Mouse (Mus musculus) megakaryocyte-erythroid progenitor cell, adult 5-6 weeks (primary cell): ENCODE data around the gene Dnm1l. TPM values are rescaled to one million over a fixed set of nuclear protein-coding genes. Genes with fewer than 3 reads are reported as not detected.
"Not testable (repeated sequence)": the region's sequence is repeated elsewhere in the genome, so short reads cannot be mapped to it uniquely, and the experiment has no call there.

Experiments used
- ATAC-seq: replicated peaks from 2 replicates; pipeline ENCODE4 v1.8.0; 2016; ENCODE audit warnings: mild to moderate bottlenecking, inconsistent platforms; ENCODE audit not compliant: severe bottlenecking, poor library complexity, low FRiP score, low TSS enrichment
- total RNA-seq, 2 experiments: library from RNA; stranded (forward) in 1 of 2; stranded (reverse) in 1 of 2; fragments of 200-1000, 215-1000 nt in 1 of 2; fragments of >200 nt in 1 of 2; fragmentation: Nextera tagmentation in 1 of 2; gene quantifications; 2 replicates each; pipeline ENCODE4 v1.2.3; 2014 to 2017

Gene Dnm1l
- 66.3 and 69.9 TPM in 2 replicates for total RNA-seq (2014; fragmentation: Nextera tagmentation)
- total RNA-seq (2017) = 78.2 and 90.5 TPM in 2 replicates

DNA sequence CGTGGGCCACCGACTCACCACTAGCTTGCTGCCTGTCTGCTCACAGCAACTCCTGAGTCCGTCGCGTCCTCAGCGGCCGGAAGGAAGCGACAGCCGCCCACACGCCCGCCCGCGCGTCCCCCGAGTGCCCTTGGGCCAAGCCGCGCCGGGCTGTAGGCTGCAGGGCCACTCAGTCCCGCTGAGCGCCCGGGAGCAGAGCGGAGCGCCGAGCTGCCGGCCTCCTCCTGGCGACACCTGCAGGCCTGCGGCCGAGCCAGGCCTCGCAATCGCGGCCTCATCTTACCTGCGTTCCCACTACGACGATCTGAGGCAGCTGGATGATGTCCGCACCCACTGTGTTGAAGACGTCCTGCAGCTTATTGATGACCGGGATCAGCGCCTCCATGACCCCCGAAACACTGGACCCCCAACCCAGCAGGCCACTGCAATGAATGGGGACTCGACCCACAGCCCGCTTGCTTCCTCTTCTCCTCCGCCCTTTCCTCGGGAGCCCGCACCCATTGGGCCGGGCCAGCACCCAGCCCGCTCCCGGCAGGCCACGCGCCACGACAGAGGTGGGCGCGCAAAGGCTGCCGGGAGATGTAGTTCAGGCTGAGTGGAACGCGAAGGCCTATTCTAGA is at the start of gene Dnm1l:
TSS of gene Dnm1l (minus strand) at position 479 of the 620 bp plus-strand sequence.
- peak; percentile 99 for ATAC-seq

DNA sequence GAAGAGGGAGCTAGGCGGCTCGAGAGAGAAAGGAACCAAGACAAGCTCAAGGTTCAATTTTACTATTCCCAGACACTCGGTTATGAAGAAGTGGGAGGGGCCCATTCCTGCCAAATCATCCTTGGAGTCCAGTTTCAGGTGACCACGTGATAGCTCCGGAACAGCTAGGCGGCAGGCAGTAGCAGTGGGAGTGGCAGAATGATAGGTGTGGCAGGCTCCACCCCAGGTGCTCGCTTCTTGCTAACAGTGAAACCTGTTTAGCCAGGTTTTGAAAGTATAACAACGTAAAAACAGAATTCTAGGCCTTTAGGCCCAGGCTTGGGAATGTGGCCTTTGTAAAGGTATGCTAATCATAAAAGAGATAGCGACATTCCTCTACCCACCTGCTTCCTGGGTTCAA is 8.5 kb upstream of the Dnm1l start:
- ATAC-seq = not testable (repeated sequence)

DNA sequence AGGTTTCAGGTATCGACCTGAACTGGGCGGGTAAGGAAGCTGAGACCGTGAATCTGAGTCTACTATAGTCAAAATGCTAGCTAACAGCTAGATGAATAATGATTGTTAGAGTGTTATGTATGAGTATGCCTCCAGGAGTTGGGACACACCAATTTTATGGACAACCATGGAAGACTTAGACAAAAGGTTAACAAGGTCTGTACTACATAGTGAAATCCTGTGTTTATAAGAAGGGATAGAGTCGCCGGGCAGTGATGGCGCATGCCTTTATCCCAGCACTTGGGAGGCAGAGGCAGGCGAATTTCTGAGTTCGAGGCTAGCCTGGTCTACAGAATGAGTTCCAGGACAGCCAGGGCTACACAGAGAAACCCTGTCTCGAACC is 333 bp upstream of the Dnm1l start:
- ATAC-seq = not testable (repeated sequence)

DNA sequence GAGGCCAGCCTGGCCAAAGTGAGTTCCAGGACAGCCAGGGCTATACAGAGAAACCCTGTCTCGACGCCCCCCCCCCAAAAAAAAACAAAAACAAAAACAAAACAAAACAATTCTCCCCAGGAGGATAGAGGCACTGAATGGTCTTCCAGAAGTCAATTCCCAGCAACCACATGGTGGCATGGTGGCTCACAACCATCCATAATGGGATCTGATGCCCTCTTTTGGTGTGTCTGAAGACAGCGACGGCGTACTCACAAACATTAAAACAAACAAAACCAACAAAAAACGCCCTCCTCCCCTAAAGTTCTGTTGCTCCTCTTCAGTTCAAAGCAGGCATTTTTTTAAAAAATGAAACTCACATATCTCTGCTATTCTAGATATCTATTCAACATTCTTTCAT is 851 bp downstream of the Dnm1l start:
- ATAC-seq = no peak

DNA sequence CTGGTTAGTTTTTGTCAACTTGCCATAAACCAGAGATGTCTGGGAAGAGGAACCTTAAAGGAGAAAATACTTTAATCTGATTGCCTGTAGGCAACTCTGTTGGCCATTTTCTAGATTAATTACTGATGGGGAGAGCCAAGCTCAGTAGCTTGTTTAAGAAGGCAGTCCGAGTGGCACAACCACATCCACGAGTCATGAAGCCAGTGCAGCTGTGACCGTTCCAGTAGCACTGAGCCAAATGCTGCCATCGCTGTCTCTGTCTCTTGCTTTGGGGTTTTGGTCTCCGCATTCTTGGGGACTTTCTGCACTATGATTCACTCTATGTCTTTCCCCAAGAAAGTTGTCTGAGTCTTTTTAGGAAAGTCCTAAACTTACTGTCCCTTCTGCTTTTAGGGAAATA is 12.3 kb downstream of the Dnm1l start:
- ATAC-seq = no peak

DNA sequence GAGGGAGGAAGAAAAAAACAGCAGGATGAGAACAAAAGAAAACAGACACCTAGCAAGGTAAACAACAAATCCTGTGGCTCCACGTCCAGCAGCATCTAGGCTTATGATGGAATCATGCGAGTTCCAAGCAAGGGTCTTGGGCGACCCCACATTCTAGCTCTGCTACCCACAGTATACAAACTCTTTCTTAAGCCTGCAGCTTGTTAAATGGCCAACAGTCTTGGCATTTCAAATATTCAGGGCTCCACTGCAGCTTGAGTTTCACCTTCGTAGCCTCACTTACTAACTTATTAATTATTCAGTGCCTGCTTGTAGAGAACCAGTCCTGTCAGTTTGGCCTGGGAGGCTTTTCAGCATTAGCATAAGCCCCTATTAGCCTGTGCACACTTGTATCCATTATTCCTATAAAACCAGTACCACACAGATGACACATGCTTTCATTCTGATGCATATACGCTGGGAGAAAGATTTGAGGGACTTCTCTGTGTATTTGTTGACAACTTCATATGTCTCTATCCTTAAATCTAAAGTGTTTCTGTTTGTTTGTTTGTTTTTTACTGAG is 32.9 kb downstream of the Dnm1l start:
- ATAC-seq = no peak

DNA sequence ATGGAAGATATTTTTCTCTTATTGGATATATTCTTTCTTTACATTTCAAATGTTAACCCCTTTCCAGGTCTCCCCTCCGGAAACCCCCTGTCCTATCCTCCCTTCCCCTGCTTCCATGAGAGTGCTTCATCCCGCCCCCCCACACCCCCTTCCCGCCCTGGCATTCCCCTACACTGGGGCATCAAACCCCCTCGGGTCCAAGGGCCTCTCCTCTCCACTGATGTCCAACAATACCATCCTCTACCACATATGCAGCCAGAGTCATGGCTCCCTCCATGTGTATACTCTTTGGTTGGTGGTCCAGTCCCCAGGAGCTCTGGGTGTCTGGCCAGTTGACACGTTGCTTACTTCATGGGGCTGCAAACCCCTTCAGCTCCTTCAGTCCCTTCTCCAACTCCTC is 47.4 kb downstream of the Dnm1l start:
- ATAC-seq = no peak

DNA sequence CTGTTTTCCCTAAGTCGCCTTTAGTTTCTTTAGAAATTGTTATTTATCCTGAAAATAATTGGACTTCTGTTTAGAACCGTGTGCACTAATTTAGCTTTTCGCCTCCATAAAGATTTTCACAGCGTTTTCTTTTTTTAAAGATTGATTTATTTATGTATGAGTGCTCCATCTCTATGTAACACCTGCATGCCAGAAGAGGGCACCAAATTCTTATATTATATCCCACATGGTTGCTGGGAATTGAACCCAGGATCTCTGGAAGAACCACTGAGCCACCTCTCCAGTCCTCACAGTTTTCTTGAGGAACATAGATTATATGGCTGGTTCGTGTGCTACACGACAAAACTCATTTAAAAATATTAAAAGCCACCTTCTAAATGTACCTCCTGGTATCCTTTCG is 54.9 kb downstream of the Dnm1l start:
- ATAC-seq = no peak

DNA sequence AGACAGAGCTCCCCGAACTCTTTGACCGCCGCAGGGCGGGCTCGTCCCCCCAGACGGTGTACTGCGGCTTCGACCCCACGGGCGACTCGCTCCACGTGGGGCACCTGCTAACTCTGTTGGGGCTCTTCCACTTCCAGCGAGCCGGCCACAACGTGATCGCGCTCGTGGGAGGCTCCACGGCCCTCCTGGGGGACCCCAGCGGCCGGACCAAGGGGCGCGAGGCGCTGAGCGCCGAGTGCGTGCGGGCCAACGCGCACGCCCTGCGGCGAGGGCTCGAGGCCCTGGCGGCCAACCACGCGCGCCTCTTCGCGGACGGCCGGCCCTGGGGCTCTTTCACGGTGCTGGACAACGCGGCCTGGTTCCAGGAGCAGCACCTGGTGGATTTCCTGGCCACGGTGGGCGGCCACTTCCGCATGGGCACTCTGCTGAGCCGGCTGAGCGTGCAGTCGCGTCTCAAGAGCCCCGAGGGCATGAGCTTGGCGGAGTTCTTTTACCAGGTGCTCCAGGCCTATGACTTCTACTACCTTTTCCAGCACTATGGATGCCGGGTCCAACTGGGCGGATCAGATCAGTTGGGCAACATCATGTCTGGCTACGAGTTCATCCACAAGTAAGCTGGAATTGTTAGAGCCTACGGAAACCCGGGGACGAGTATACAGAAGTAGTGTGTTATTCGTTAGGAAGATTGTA is 55.5 kb downstream of the Dnm1l start:
- peak; percentile 24 for ATAC-seq

DNA sequence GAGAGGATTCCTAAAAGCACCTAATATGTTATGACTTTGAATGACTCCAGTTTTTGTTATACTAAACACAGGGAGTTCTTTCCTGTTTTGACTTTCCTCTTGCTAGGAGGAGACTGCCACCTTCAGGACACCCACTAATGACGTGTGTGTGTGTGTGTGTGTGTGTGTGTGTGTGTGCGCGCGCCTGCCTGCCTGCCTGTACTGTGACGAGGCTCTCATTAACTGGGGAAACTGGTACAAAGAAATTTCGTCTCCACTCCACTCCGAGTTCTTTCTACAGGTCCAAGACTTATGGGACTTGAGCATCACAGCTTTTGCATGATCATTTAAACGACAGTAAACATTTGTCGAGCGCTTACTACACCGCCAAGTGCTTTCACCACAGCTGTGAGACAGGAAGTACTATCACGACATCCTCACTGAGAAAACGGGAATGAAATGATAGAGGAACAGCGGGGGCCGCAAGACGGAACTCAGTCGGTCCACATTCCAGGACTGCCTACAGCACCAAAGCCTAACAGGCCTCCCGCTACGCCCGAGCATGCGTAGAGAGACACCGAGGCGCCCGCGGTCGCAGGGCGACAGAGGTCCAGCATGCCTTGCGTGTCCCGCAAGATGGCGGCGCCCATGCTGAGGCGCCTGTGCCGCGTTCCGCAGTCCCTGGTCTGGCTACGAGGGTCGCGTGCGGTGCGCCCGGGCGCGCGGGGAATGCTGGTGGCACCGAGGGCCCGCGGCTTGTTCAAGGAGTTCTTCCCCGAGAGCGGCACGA is 56.2 kb downstream of the Dnm1l start, which contains the start of gene Yars2:
TSS of gene Yars2 (plus strand) at position 597 of the 769 bp plus-strand sequence.
- ATAC-seq = peak; percentile 96

DNA sequence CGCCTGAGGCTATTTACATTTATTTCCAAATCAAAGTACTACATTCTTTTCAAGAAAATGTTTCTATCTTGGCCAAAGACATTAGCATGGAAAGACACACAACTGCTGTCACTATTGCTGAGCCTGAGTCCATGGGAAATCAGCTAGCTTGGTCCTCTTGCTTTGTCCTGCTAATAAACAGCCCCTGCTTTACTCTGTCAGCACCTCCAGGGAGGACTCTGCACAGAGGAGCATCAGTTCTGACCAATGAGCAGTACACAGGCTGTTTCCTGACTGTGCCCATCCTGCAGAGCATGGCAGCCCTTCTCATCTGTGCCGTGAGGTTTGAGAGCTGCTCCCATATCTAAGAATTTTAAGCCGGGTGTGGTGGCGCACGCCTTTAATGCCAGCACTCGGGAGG is 85.0 kb downstream of the Dnm1l start:
- ATAC-seq = no peak

DNA sequence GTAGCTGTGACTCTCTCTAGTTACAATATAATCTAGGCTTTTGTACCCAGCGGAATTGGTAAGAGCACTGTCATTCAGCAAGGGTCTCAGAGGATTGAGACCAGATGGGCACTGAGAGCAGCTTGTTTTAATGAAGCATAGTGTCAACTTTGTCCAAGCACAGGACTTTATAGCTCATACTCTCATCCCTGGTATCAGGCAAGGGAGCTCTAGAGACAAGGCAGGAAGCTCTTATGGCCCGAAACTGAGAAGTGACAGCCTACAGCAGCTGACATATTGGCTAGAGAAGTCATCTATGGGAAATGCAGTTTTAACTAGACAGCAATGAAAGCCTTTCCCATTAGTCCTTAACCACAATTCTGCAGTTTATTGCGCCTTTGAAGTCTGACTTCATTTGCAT is 85.8 kb downstream of the Dnm1l start:
- ATAC-seq = no peak

DNA sequence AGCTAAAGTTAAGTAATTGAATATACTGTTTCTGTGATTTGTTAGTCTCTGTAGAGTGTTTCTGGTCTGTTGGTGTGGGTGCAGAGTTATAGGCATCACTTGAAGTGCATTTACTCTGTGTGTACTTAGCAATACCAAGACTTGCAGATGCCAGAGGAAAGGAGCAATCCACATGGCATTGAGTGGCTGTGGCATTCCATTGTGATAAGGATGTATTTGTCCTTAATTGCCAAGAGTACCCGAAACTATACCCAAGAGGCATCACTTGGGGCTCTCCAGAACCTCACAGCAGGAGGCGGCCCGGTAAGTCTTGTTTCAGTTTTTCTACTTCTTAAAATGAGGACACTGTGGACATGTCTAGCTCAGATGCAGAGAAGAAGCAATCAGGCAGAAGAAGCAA is 96.3 kb downstream of the Dnm1l start:
- ATAC-seq = no peak

Other genes starting within 250 kb of the Dnm1l start
- 1.2 TPM in 1 of 2 replicates, not detected in the other for gene Pkp2, start 145.6 kb downstream of the Dnm1l start, total RNA-seq (2014; fragmentation: Nextera tagmentation)
- 1.1 TPM in 1 of 2 replicates, not detected in the other for gene Pkp2, start 145.6 kb downstream of the Dnm1l start, total RNA-seq (2017)
- gene Yars2, start 56.0 kb downstream of the Dnm1l start, total RNA-seq (2014; fragmentation: Nextera tagmentation) = 50.8 and 56.5 TPM in 2 replicates
- 51.3 and 65.1 TPM in 2 replicates for gene Yars2, start 56.0 kb downstream of the Dnm1l start, total RNA-seq (2017)
- 0.22 and 2.0 TPM in 2 replicates for gene Fgd4, start 241.6 kb upstream of the Dnm1l start, total RNA-seq (2014; fragmentation: Nextera tagmentation)
- gene Fgd4, start 241.6 kb upstream of the Dnm1l start, total RNA-seq (2017) = 2.3 and 2.8 TPM in 2 replicates